Mouse (Mus musculus) limb, embryonic 12.5 days (tissue): ENCODE results near the gene Efhd2. TPM values are rescaled to one million over a fixed set of nuclear protein-coding genes. Genes with fewer than 3 reads are reported as not detected.

Experiments used
- ATAC-seq: fragments of 200-750 bp; cut with Nextera tagmentation; 2 replicates; pipeline ENCODE4 v1.8.0; 2017; ENCODE audit warnings: low read depth, moderate TSS enrichment; ENCODE audit not compliant: insufficient number of reproducible peaks, insufficient read depth, low FRiP score, low TSS enrichment
- H3K27ac ChIP-seq: fragments of 300-500 bp; sonication (generic); 2 replicates; pipeline ENCODE4 v1.5.1; 2016; ENCODE audit warnings: mild to moderate bottlenecking, moderate library complexity
- H3K27me3 ChIP-seq: fragments of 300-500 bp; sonication (generic); 2 replicates; pipeline ENCODE4 v1.6.1; 2016; ENCODE audit warnings: mild to moderate bottlenecking, moderate library complexity
- H3K36me3 ChIP-seq: fragments of 300-500 bp; sonication (generic); 2 replicates; pipeline ENCODE4 v1.6.1; 2016; ENCODE audit warnings: mild to moderate bottlenecking, moderate library complexity
- H3K4me1 ChIP-seq: fragments of 300-500 bp; sonication (generic); replicated peaks from 2 replicates; pipeline ENCODE4 v1.6.1; 2016
- H3K4me2 ChIP-seq: fragments of 300-500 bp; sonication (generic); 2 replicates; pipeline ENCODE4 v1.6.1; 2016; ENCODE audit warnings: mild to moderate bottlenecking, moderate library complexity
- H3K4me3 ChIP-seq: fragments of 300-500 bp; sonication (generic); replicated peaks from 2 replicates; pipeline ENCODE4 v1.5.1; 2016; ENCODE audit warnings: mild to moderate bottlenecking
- H3K9ac ChIP-seq: fragments of 300-500 bp; sonication (generic); replicated peaks from 2 replicates; pipeline ENCODE4 v1.6.1; 2016; ENCODE audit warnings: mild to moderate bottlenecking, moderate library complexity
- H3K9me3 ChIP-seq: fragments of 300-500 bp; sonication (generic); 2 replicates; pipeline ENCODE4 v1.6.1; 2016; ENCODE audit warnings: mild to moderate bottlenecking, moderate library complexity
- WGBS: fragments of 180-500 bp; shearing (Covaris S2); methylation state at CpG from one replicate; pipeline ENCODE4 v1.1.7; 2016; 5-methylcytosine and 5-hydroxymethylcytosine counted together
- polyA plus RNA-seq: library from polyadenylated mRNA; unstranded; fragments of >200 nt; fragmentation: Nextera tagmentation; extraction: Ambion mirVana; gene quantifications from 2 replicates; pipeline ENCODE4 v1.2.1, GENCODE M21; 2016

Efhd2 gene
- polyA plus RNA-seq, 1 experiment from 2014 or later, result 48.4 TPM

DNA sequence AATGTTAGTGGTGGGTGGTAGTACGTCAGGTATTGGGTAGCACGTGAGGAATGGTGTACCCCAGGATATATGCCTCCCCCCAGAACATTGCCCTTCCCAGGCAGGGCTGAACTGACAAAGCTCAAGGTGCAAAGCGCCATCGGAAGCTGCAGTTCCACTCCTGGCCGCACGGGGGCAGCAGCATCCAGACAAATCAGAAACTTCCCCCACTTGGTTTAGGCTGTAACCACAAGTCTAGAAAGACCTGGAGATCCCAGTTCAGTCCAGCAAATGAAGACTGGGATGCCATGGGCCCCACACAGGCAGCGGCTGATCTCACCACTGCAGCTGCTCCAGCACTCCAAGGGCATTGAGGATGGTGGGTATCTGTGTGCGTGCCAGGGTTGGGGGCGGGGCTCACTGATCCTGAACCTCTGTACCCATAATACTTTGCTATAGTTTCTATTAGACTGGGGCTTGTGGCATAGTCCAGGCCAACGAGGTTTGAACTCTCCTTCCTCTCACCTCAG is 17.2 kb downstream of the Efhd2 start:
- Histone ChIP-seq H3K4me2 (no peak overlapping the region), H3K9me3 (no peaks in the 10 kb centered on the region), H3K4me3 (no peak overlapping the region), H3K9ac (peak overlapping the region; percentile 44; the same call in 1 of the 2 replicates), H3K36me3 (peaks cover 16% of the 10 kb centered on the region), H3K27ac (no peak overlapping the region), H3K27me3 (no peaks in the 10 kb centered on the region), H3K4me1 (no peaks in the 10 kb centered on the region)
- WGBS, result 20% methylated on average over 10 of the region's 10 CpGs
- ATAC-seq, result peak; percentile 73

DNA sequence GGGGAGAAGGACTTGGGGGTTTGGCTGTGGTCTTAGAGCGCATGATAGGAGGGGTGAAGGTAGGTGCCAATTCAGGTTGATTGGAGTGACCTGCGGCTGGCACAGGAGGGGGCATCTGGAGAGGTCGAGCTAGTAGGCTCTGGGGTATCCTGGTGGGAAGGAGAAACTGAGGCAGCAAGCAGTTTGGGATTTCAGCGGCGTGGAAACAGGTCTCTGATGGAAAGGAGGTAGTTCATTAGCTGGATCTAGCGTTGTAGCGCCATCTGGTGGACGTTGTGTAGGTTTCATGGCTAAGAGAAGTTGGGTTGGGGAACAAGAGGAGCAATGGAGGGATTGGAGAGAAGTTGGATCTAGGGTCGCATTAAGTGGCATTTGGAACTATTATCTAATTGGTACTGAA is 21.3 kb downstream of the Efhd2 start:
- no peak overlapping the region for H3K4me3 ChIP-seq
- no peak for ATAC-seq
- 78% methylated on average over 9 of the region's 9 CpGs for WGBS
- H3K9ac ChIP-seq, result no peak overlapping the region
- no peak overlapping the region for H3K27ac ChIP-seq
- no peaks in the 10 kb centered on the region for H3K9me3 ChIP-seq
- H3K27me3 ChIP-seq, result no peaks in the 10 kb centered on the region
- H3K4me2 ChIP-seq, result no peak overlapping the region
- no peaks in the 10 kb centered on the region for H3K4me1 ChIP-seq
- no peaks in the 10 kb centered on the region for H3K36me3 ChIP-seq

DNA sequence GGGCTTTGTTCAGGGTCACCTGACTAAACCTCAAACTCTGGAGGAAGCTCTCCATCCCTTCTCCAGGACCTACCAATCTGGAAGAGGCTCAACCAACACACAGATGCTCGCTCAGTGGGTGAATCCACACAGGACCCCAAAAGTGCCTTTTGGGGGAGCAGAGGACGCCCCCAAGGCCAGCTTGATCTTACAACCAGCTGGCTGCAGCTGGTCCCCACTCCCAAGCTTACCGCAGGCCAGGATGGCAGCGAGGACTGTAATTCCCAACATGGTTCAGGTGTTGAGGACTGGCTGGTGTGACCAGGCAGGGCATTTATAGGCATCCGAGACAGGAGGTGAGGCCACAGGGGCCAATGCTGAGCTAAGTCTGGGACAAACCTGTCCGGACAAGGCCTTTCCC is 28.7 kb downstream of the Efhd2 start, which contains the start of gene Ctrc:
Gene Ctrc (minus strand): TSS at position 361 of the 400 bp plus-strand sequence.
- Histone ChIP-seq H3K4me1 (no peaks in the 10 kb centered on the region), H3K9ac (no peak within 1 kb of the TSS), H3K36me3 (no peaks in the 10 kb centered on the region), H3K27me3 (no peaks in the 10 kb centered on the region), H3K4me3 (no peak within 1 kb of the TSS), H3K27ac (no peak within 1 kb of the TSS), H3K9me3 (no peaks in the 10 kb centered on the region), H3K4me2 (no peak within 1 kb of the TSS)
- no peak for ATAC-seq
- WGBS, result 72% methylated on average over 6 of the region's 6 CpGs

DNA sequence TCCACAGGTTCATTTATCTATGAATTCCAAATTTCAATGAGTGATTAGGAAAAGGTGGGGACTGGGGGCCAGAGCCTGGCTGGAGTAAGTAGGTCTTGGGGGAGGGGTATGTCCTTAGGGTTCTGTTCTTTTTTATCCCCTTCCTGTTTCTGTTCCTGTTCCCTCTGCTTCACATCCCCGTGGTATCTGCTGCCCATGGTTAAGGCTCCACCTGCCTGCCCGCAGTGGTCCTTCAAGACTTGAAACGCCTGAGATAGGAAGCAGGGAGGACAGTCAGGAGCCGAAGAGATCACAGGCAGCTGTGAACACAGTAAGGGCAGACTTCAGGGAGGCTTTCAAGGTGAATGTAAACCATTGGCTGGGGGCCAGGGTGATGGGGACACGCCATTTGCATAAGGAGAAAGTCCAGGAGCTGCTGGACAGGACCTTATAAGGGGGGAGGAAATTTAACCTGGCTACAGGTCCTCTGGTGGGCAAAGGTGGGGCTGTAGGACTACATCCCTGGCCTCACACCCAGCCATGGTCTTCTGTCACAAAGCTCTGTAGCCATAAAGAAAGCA is 40.1 kb downstream of the Efhd2 start:
- no peak overlapping the region for H3K27ac ChIP-seq
- no peak for ATAC-seq
- H3K27me3 ChIP-seq, result no peaks in the 10 kb centered on the region
- H3K9me3 ChIP-seq, result no peaks in the 10 kb centered on the region
- 69% methylated on average over 5 of the region's 5 CpGs for WGBS
- H3K36me3 ChIP-seq, result no peaks in the 10 kb centered on the region
- H3K4me2 ChIP-seq, result no peak overlapping the region
- H3K4me1 ChIP-seq, result no peaks in the 10 kb centered on the region
- no peak overlapping the region for H3K9ac ChIP-seq
- H3K4me3 ChIP-seq, result no peak overlapping the region

DNA sequence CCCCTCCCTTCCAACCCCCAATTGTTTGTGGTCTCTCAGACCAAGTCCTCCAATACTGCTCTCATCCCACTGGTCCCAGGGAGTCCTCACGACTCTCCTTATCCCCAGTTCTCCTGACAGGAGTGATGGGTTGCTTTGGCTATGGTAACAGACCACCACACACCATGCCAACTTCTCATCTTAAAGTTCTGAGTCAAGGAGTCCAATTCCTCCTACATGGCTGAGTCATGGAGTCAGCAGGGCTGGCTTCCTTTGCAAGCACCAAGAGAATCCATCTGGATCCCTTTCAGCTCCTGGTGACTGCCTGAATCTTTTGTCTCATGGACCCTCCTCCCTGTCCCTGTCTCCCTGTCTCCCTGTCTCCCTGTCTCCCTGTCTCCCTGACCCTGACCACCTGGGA is 40.8 kb downstream of the Efhd2 start:
- Histone ChIP-seq H3K4me2 (no peak overlapping the region), H3K4me1 (no peaks in the 10 kb centered on the region), H3K9ac (no peak overlapping the region), H3K4me3 (no peak overlapping the region), H3K9me3 (no peaks in the 10 kb centered on the region), H3K36me3 (no peaks in the 10 kb centered on the region), H3K27me3 (no peaks in the 10 kb centered on the region), H3K27ac (no peak overlapping the region)
- no peak for ATAC-seq
- WGBS, result 38% methylated on average over 1 of the region's 1 CpGs

DNA sequence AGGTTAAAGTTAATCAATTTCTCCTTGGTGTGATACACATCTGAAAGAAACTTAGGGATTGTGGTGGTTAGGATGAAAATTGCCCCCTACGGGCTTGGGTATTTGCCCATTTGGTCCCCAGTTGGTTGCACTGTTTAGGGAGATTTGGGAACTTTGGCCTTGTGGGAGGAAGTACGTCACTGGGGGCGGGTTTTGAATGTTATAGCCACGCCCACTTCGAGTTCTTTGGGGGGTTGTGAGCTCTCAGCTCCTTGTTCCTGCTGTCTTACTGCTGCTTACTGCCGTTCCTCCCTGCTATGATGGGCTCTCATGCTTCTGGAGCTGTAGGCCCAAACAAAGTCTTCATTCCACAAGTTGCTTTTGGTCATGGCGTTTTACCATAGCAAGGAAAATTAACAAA is 43.4 kb downstream of the Efhd2 start:
- H3K4me3 ChIP-seq, result no peak overlapping the region
- no peak for ATAC-seq
- no peaks in the 10 kb centered on the region for H3K9me3 ChIP-seq
- no peak overlapping the region for H3K4me2 ChIP-seq
- WGBS, result 82% methylated on average over 7 of the region's 7 CpGs
- no peaks in the 10 kb centered on the region for H3K36me3 ChIP-seq
- H3K4me1 ChIP-seq, result no peaks in the 10 kb centered on the region
- H3K27ac ChIP-seq, result no peak overlapping the region
- no peaks in the 10 kb centered on the region for H3K27me3 ChIP-seq
- no peak overlapping the region for H3K9ac ChIP-seq

DNA sequence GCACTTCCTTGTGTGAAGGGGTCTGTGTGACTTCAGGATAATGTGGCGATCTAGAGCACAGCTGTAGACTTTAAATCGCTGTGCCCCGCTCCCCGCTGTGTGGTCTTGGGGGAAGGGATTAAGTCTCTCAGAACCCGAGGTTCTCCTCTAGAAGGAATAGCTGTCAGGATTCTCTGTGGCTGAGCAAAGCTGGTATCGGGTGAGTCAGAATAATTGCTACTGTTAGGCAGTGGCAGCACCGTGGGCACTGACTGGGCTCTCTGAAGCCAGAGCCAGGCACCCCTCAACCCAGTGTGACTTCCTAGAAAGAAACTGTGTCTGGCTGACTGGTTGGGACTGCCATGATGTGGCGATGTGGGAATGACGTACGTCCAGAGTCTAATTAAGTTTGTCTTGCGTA is 44.3 kb downstream of the Efhd2 start:
- WGBS, result 60% methylated on average over 11 of the region's 11 CpGs
- Histone ChIP-seq H3K4me2 (no peak overlapping the region), H3K9ac (no peak overlapping the region), H3K4me3 (no peak overlapping the region), H3K9me3 (no peaks in the 10 kb centered on the region), H3K27me3 (no peaks in the 10 kb centered on the region), H3K36me3 (no peaks in the 10 kb centered on the region), H3K27ac (no peak overlapping the region), H3K4me1 (no peaks in the 10 kb centered on the region)
- no peak for ATAC-seq

DNA sequence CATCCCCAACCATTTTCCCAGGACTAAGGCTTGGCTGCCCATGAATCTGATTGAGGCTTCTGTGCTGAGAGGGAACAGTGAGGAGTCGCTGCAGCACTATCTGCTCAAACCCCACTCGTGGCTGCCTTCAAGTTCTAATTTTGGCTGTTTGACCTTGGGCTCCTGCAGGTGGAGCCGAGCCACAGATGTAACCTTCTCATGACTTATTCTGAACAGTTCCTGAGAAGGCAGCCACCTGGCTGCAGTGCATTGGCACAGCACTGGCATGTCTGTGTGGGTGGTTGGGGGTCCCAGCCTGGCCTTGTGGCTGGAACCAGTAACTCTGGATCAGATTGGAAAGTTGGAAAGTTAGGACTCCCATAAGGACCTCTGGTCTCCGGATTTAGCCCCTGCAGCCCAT is 46.5 kb downstream of the Efhd2 start:
- Histone ChIP-seq H3K27me3 (no peaks in the 10 kb centered on the region), H3K4me2 (no peak overlapping the region), H3K9me3 (no peaks in the 10 kb centered on the region), H3K27ac (no peak overlapping the region), H3K9ac (no peak overlapping the region), H3K4me1 (no peaks in the 10 kb centered on the region), H3K36me3 (no peaks in the 10 kb centered on the region), H3K4me3 (no peak overlapping the region)
- no peak for ATAC-seq
- 61% methylated on average over 4 of the region's 4 CpGs for WGBS

DNA sequence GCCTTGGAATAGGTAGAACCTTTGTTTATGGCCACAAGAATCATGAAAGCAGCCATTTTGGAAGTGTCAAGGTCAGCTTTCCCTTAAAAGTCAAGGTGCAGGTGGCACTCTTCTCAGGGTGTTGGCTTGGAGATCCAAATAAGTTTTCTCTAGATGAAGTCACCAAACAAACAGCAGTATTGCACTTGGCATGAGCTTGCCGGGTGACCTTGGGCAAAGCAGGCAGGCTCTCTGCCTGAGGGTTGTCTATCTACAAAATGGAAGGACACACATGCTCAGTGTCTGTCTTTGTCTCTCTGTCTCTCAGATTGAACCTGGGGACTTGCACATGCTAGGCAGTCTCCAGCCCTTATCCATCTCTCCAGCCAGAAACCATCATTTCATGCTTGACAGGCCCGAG is 47.3 kb downstream of the Efhd2 start:
- Histone ChIP-seq H3K4me3 (no peak overlapping the region), H3K9me3 (no peaks in the 10 kb centered on the region), H3K27ac (no peak overlapping the region), H3K36me3 (no peaks in the 10 kb centered on the region), H3K27me3 (no peaks in the 10 kb centered on the region), H3K9ac (no peak overlapping the region), H3K4me1 (no peaks in the 10 kb centered on the region), H3K4me2 (no peak overlapping the region)
- 87% methylated on average over 2 of the region's 2 CpGs for WGBS
- no peak for ATAC-seq

DNA sequence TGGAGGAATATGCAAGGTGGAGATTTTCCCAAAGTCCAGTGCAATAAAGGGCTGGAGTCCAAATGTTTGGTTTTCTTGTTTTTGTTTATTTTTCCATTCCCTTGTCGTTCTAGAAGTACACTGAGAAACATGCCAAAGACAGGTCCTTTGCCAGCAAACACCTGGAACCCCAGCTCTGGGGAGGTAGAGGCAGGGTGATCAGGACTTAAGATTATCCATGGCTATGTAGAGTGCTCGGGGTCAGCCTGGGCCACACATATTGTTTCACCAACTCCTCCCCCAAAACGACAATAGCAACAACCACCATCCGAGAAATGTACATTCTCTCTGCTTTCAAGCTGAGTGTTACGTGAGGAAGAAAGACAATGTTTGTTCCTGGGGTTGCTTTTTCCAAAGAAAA is 48.7 kb downstream of the Efhd2 start, which contains the start of gene Cela2a:
Gene Cela2a (minus strand): TSS at position 101 of the 400 bp plus-strand sequence.
- Histone ChIP-seq H3K9ac (no peak within 1 kb of the TSS), H3K4me3 (no peak within 1 kb of the TSS), H3K9me3 (no peaks in the 10 kb centered on the region), H3K36me3 (no peaks in the 10 kb centered on the region), H3K4me1 (no peaks in the 10 kb centered on the region), H3K27me3 (no peaks in the 10 kb centered on the region), H3K27ac (no peak within 1 kb of the TSS), H3K4me2 (no peak within 1 kb of the TSS)
- no peak for ATAC-seq
- 65% methylated on average over 5 of the region's 5 CpGs for WGBS

DNA sequence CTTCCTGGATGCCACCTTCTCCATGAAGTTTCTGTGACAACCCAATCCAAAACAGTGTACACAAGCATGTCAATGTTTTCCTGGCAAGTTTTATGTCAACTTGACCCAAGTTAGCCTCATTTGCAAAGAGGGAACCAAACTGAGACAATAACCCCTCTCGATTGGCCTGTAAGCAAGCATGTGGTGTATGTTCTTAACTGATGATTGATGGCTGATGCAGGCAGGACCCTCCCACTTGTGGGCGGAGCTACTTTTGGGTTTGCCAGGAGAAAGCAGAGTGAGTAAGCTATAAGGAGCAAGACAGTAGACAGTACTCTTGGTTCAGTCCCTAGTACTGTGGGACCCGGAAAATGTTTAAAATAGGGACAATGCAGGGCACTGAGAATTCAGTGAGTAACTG is 51.7 kb downstream of the Efhd2 start:
- WGBS, result 70% methylated on average over 3 of the region's 3 CpGs
- H3K4me3 ChIP-seq, result no peak overlapping the region
- no peaks in the 10 kb centered on the region for H3K27me3 ChIP-seq
- no peak overlapping the region for H3K9ac ChIP-seq
- H3K27ac ChIP-seq, result no peak overlapping the region
- no peaks in the 10 kb centered on the region for H3K36me3 ChIP-seq
- no peak overlapping the region for H3K4me2 ChIP-seq
- H3K4me1 ChIP-seq, result no peaks in the 10 kb centered on the region
- H3K9me3 ChIP-seq, result no peaks in the 10 kb centered on the region
- ATAC-seq, result no peak

DNA sequence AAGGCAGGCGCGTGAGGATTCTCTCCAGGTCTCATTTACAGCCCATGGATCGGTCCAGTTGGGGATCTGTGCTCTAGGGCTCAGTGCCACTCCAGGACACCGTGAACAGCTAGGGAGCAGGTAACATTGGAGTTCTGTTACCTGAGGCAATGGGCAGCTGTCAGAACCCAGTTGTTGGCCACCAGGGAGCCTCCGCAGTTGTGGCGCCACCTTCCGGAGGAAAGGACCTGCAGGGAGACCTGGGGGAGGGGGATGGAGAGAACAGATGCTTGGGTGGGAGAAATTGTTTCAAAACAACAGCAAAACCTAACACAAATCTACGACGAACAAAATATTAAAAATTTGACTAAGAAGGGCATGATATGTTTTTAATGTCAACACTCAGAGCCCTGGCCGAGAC is 52.6 kb downstream of the Efhd2 start:
- Histone ChIP-seq H3K27me3 (no peaks in the 10 kb centered on the region), H3K9me3 (no peaks in the 10 kb centered on the region), H3K27ac (no peak overlapping the region), H3K4me3 (no peak overlapping the region), H3K4me2 (no peak overlapping the region), H3K36me3 (no peaks in the 10 kb centered on the region), H3K9ac (no peak overlapping the region), H3K4me1 (0 out of 2 replicates have a peak, but pooled peaks cover 3% of the 10 kb centered on the region)
- 72% methylated on average over 10 of the region's 10 CpGs for WGBS
- ATAC-seq, result no peak
